Mouse (Mus musculus): ENCODE measurements at regions not wholly inside any gene's neighbourhood (a gene's known extent, or its start where the extent isn't known, plus 50 kb on each side); places are given as distances from the start of the nearest gene placed in this dataset.
"Not testable (repeated sequence)": the region's sequence is repeated elsewhere in the genome, so short reads cannot be mapped to it uniquely, and the experiment has no call there.

DNA sequence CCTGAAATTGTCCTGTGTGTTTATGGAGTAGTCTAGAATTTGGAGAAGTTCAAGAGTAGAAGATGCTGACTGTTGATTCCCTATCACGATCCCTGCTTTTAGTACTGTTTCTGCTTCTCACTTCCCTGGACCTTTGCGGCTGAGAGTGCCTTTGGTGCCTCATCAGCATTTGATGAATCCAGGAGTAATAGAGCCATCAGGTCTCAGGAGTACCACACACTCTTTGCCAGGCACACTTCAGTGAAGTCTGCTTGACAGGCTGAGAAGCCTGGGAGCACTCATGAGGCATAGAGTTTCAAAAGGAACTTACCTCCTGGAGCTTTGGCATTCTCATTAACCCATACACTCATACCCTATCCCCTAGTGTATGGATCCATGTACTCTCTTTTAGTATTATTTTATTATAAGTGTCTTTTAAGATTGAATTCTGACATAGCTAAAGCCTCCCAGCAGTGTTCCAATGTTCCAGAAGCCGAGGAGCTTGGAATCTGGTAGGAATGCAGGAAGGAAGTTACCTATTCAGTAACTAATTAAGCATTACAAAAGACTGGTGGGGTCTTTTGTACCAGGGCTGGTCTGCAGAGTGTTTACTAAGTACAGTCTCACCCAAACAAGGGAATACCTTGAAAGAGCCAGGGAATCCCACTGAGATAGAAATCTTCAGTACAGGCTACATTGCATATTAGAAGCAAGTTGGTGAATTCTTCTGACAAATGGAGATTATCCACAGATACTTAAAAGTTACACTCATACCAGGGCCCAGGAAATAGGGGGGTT is 139.7 kb downstream of the Tex13c3 start:
- intact Hi-C loops (cut with DNase I), result not testable (repeated sequence)

DNA sequence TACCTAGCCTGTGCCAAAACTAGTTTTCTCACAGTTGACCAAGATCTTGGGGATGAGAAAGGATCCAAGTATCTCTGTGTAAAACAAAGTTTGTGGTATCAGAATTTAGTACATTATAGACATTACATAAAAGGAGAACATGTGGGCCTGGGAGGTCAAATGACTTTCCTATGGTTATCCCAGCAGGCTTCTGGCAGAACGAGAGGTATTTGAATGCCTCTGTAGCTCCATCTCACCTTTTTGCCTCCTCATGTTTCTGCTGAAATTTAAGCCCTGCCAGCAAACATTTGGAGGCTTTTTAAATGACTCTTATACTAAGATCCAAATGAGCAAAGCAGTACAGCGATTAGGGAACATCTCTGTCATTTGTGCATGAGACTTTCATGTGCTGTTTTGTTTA is 167.8 kb downstream of the Tex13c3 start:
- DNase-seq (ENCODE audit: low spot score in 2 of 2), result no peak
- intact Hi-C loops (cut with DNase I), result no loop called here

More for the DNA sequence above, 139.7 kb downstream of the Tex13c3 start:
- not testable (repeated sequence) for DNase-seq (ENCODE audit: low spot score in 2 of 2)

DNA sequence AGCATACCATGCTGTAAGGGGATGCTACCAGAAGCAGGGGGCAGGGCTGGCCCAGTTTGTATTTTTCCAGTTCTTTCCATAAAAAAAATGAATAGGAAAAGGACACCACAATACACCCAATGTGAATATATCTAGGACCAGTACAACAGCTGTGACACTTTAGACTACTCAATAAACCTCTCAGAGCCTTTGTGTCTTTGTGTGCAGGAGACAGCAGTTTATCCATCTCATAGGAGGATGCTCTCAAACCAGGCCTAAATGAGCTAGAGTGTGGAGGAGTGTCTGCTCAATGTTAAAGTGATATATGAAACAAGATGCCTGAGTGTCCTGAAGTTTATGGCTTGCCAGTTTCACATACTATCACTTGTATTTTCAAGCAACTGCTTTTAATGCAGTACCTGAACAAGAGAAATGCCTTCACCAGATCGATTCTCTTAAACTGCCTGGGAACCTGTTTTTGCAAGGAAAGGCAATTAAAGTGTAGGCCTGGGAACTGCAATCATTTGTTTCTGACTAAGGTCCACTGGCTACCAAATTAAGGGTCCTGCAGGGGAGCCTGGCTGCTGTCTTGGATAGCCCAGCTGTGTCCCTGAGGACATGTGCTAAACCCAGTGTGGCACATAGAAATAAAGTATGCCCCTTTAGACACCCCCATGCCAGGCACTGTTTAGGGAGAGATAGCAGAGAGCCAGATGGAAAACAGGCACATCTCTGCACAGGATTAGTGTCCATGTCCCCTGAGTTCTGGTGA is 169.1 kb downstream of the Tex13c3 start:
- DNase-seq (ENCODE audit: low spot score in 2 of 2), result no peak
- intact Hi-C loops (cut with DNase I), result no loop called here

DNA sequence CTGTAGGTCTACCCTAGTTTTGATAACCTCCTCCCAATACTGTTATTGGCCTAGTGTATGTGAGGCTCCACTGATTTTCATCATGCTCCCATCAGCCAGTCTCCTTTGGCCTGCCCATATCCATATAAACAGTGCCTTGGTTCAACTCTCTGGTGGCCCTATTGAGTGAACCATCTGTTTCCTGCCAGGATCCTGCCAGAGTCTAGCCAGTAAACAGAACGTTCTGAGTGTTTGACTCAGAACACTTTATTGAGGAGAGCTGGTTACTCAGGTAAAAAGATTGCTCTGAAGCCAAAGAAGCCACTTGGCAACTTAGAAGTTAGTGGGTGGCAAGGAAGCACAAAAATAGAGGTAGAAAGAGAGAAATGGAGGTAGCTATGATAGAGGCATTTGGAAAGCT is 169.7 kb downstream of the Tex13c3 start:
- DNase-seq (ENCODE audit: low spot score in 2 of 2), result no peak

DNA sequence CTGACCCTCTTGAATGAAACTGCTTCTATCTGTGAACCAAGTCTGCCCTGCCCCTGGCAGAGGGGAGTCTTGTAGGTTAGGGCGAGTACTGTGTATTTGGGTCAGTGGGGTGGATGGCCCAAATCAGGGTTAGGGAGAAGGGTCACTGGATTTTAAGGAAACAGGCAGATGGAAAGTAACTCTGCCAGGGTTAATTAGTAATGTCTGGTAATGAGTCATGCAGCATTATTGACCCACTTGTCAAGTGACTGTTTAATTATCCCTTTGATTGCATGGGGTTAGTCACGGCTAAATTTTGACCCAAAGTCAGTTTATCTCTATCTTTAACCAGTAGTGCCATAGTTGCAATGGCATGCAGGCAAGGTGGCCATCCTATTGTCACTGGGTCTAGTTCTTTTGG is 192.9 kb downstream of the Tex13c3 start:
- intact Hi-C loops (cut with DNase I), result no loop called here
- DNase-seq (ENCODE audit: low spot score in 2 of 2), result no peak

More for the DNA sequence above, 169.7 kb downstream of the Tex13c3 start:
- intact Hi-C loops (cut with DNase I), result no loop called here

DNA sequence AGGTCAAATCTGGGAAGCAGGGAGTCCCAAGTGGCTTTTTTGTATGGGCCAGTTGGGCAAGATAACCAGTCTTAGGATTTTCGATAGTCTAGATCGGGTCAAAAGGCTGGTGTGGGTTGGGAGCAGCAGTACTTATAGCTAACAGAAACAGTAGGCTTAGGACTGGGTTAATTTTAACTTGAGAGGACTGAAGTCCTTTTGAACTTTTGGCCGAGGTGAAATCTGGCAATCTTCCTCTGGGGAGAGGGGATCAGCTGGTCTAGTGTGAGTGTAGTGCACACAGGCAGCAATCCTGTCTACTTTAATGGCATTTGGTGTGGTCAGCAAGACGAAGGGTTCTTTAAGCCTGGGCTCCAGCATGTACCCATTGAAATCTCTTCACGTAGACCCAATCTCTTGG is 194.7 kb downstream of the Tex13c3 start:
- intact Hi-C loops (cut with DNase I), result no loop called here
- DNase-seq (ENCODE audit: low spot score in 2 of 2), result no peak

DNA sequence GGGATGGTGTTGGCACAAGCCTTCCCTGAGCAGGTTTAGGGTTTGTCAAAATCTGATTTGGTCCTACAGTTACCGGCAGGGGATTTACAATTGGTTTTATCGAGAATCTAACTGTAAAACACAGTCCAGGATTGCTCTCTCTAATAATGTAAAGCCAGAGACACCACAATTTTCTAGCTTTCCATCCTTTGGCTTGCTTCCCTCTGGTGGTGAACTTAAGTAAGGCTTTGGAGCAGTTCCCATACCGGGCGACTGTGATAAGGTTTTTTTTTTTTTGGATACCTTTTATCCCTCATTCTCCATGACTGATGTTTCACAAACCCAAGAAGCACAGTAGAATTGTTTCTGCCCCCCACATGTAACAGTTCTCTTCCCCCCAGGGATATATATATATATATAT is 195.3 kb downstream of the Tex13c3 start:
- intact Hi-C loops (cut with DNase I), result no loop called here
- peak in 1 of 2 experiments; percentile 1 for DNase-seq (ENCODE audit: low spot score in 2 of 2)

DNA sequence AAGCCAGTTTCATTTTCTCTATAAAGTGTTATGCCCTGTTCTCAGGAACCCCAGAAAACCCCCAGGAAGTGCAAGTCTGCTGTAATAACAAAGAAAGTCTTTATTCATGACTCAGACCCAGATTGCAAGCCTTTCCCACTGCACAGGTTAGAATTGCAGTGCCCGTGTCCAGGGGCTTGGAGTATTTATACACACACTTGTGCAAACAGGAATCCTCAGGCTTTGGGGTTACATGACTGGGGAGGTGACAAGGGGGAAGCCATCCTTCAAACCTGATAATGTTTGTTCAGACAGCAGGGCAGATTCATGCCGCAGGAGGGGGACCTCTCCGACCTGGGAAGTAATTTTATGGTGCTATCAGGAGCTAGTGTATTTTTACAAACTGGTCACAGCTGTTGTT is 198.0 kb downstream of the Tex13c3 start:
- intact Hi-C loops (cut with DNase I), result no loop called here
- DNase-seq (ENCODE audit: low spot score in 2 of 2), result no peak

DNA sequence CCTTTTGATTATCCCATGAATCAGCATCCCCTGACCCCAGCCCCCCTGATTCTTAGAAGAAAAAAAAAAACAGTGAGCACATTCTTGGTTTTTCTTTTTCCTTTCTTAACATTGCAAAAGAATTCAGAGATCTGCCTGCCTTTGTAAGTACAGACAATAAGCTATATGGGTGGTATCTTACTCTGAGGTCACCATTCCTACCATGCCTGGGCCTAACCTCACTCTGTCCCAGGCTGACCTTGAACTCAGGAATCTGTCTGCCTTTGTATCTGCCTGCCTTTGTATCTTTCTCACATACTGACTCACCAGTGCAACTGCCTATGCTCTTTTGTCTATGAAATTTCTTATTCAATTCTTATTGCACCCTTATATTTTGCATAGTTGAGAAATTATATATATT is 216.9 kb downstream of the Tex13c3 start:
- no peak for DNase-seq (ENCODE audit: low spot score in 2 of 2)
- intact Hi-C loops (cut with DNase I), result no loop called here

DNA sequence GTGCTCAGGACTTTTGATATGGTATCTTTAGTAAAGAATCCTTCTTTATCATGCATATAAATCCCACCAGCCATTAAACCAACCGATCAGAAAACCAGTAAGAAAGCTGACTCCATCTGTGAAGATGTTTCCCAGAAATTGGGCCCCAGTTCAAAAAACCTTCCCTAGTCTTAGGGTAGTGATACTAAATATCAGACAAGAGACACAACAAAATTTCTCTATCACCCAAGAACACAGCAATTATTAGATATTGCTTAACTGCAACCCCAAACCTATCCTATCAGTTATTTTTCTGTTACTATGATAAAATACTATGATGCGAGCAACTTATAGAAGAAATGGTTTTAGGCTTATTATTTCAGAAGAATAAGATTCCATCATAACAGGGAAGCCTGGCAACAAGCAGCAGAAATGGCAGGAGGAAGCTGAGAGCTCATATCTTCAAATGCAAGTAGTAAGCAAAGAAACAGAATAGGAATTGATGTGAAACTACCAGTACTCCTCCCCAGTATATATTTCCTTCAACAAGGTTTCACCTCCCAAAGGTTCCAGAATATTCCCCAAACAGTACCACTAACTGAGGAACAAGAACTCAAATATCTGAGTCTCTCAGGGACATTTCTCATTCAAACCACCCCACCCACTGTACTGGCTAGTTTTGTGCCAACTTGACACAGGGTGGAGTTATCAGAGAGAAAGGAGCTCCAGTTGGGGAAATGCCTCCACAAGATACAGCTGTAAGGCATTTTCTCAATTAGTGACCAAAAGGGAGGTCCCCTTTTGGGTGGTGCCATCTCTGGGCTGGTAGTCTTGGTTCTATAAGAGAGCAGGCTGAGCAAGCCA is 234.1 kb downstream of the Tex13c3 start:
- DNase-seq (ENCODE audit: low spot score in 2 of 2), result no peak
- intact Hi-C loops (cut with DNase I), result no loop called here

DNA sequence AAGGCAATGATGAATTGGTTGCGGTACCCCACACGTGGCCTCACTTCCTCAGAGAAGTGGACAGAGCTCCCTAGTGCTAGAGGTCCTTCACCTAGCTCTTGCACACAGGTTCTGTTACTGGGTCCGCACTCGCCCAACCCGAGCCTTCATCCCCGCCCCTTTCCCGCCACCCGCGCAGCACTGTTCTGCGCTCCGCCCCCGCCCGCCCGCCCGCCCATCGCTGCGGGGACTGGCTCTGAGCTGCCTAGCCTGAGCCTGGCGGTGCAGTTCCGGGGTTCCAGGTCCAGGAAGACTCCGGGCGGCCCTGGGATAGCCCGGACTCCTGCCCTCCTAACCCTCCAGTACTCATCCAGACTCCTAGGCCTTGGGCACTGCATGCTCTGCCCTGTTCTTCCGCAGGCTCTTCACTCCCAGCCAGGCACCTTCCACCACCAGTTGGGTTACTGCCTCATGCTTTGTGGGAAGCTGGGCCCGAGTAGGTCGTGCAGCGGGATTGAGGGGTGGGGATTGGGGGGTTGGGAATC is 243.3 kb downstream of the Tex13c3 start:
- intact Hi-C loops (cut with DNase I), result loop anchor here (5.0 to 10.0 kb wide), 3 partner anchors 355 to 727 kb away; no protein-coding TSS in a partner anchor
- peak; percentile 42 to 49 for DNase-seq (ENCODE audit: low spot score in 2 of 2)

DNA sequence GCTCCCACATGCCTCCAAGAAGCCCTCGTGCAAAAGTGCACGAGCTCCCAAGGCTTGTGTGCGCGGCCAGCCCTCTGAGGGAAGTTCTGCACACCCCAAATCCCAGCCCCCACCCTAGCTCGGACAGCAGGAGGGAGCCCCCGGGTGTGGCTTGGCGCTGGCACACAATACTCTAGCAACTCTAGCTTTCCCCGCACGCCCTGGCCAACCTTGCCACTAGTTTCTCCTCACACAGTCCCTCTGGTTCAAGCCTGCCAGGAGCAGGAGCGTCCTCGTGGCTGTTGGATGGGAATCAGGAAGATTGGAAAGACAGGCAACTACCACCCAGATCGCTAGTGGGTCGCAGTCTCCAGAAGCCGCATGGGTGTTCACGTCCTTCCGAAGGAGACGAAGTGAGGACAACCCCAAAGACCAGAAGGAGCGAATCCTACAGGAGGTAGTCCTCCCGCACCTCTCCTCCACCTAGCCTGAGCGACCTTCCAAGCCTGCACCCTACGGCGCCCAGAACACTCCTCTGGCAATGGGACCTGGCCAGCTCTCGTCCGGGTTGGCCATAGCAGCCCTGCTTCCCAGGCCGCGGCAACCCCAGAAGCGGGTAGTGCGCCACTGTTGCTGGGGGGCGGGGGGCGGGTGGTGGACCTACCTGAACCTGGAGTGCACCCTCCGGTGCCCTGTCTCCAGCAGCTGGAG is 243.9 kb downstream of the Tex13c3 start:
- intact Hi-C loops (cut with DNase I), result loop anchor here (5.0 to 10.0 kb wide), 3 partner anchors 355 to 728 kb away; no protein-coding TSS in a partner anchor
- peak; percentile 23 for DNase-seq (ENCODE audit: low spot score in 2 of 2)

DNA sequence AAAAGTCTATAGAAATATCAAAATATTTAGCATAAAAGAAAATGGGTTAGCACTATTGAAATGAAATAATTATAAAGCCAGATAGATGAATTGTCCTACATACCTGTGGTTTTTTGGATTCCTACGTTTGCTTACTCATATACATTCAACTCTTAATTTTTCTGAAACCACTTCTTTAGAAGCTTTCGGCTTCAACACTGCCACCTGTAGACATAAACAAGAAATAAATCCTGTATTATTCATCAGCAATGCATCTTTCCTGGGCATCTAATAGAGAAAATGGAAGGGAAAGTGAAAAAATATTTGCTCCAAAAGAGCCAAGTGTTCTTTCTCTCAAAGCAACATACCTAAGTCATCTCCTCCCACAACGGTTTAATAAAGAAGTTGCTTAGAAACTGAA is 245.7 kb downstream of the Tex13c3 start:
- intact Hi-C loops (cut with DNase I), result loop anchor here (5.0 to 10.0 kb wide), 3 partner anchors 353 to 729 kb away; no protein-coding TSS in a partner anchor
- no peak for DNase-seq (ENCODE audit: low spot score in 2 of 2)

DNA sequence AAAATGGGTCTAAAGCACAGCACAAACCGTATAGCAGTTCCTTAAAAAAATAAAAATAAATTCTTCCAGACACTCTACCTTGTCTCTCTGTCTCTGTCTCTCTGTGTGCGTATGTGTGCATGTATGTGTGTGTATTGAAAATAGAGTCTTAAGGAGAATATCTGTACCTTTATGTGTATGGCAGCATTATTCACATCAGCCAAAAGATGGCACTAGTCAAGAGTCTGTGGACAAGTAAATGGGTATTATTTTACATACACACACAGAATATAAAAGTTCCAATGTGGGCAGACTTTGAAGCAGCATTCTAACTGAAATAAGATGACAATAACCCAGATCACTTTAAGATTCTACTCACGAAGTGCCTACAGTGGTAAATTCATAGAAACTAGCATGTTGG is 249.3 kb downstream of the Tex13c3 start:
- no peak for DNase-seq (ENCODE audit: low spot score in 2 of 2)
- intact Hi-C loops (cut with DNase I), result loop anchor here (10.0 kb wide), 2 partner anchors 547 to 733 kb away; no protein-coding TSS in a partner anchor

DNA sequence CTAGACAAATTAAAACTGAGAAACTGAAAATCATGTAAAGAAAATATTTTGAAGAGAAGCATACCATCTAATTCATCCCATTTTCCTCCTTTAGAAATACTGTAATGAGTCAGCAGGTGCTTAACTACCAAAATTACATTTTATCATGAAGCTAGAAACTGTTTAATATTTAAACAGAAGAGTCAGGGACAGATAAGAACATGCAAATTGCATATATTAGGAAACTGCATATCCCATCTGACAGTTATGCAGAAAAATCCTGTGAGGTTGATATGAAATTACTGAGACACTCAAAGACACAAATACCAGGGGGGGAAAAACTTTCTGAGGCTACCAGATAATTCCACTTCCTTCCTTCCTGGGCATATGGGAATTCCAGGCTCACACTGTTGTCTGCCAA is 257.8 kb downstream of the Tex13c3 start:
- DNase-seq (ENCODE audit: low spot score in 2 of 2), result no peak
- intact Hi-C loops (cut with DNase I), result no loop called here

DNA sequence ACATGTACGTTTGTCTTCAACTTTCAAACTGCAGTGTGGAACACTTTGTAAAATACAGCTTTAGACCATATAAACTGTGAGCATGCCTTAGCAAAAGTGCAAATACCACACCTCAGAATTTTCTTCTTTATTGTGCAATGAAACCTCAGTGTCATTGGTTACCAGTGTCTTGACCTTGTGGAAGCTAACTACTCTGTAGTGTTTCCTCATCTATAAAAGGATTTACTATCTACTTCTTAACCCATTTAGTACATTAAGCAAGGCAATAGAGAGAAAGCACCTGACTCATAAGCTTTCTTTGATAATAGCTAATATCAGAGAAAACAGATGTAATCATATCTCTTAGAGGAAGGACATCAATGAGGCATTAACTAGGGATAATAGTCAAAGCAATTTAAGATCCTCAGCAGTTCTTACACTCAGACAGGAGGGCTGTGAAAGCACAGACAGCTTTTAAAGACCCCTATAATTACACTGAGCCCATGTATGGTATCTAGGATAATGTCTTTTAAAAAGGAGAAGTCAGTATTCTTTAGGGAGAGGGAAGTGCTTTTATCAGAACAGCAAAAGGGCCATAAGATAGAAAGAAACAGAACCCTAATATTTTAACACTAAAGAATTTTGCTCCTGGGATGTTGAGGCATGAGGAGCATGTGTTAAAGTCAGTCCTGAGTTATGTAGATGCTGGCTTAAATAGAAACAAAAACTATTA is 260.2 kb downstream of the Tex13c3 start:
- no peak for DNase-seq (ENCODE audit: low spot score in 2 of 2)
- intact Hi-C loops (cut with DNase I), result no loop called here

DNA sequence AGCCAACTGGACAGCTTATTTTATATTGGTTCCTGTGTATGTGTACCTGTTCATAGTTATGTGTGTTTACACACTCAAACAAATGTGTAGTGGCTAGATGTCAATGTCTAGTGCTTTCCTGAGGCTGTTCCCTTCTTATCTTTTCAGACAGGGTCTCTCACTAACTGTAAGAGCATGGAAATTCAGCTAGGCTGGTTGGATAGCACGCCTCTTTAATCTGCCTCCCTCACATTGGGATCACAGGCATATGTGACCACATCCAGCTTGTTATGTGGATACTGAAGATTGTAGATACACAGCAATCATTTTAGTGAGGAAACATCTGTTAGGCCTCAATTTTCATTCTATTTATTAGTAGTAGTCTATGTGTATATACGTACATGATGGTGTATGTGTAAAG is 261.4 kb downstream of the Tex13c3 start:
- intact Hi-C loops (cut with DNase I), result no loop called here
- no peak for DNase-seq (ENCODE audit: low spot score in 2 of 2)

DNA sequence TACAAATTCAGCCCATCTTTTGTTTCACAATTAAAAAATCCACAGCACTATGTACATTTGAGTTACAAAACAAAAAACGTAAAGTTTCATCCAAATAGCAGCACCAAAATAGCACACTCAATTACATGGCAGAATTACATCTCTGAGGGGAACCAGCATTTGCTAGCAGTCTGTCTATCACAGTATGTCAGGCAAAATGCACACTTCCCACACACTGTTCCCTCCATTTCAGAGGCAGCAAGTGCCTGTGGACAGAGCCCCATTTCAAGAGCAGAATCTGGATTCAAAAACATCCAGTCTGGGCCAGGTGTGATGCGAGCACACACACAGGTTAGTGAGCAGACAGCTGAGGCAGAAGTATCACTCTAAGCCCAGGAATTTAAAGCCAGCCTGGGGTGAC is 261.8 kb downstream of the Tex13c3 start:
- DNase-seq (ENCODE audit: low spot score in 2 of 2), result peak in 1 of 2 experiments; percentile 28
- intact Hi-C loops (cut with DNase I), result no loop called here

DNA sequence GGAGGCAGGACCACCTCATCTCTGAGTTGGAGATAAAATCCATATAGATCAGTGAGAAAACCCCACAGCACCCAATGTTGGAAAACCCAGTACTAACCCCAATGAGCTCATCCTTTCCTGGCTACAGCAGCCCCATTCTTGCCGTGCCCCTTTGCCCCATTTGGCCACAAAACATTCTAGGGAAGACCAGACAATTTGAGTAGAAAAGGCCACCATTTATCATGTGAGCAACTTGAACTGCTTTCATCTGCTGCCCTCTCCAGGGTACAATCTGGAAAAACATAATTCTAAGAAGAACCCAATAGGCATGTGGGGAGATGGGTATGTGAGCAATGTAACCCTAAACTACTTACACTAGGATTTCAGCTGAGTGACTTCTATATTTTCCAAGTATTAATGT is 274.7 kb downstream of the Tex13c3 start:
- no peak for DNase-seq (ENCODE audit: low spot score in 2 of 2)
- intact Hi-C loops (cut with DNase I), result no loop called here
